8 mouse cellular contexts compared by ENCODE assay signal in the genomic region with DNA sequence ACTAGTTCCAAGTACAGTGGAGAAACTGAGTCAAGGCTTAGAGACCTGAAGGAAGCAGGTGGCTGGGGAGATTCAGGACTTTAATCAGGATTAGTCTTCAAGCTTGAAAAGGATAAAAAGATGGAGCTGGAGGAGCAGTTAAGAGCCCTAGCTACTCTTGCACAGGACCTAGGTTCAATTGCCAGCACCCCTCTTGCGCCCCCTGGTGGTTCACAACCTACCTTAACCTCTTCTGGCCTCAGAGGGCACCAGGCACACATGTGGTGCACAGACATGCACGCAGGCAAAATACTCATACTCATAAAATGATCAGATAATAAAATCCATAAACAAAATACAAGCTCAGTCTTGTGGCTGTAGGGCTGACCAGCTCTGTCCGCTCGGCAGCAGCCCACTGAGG. TPM values are rescaled to one million over a fixed set of nuclear protein-coding genes. Genes with fewer than 3 reads are reported as not detected.
DNase-seq lines count a peak whose midpoint lies in the region; ATAC-seq lines count a peak whose summit lies in the region.

No protein-coding gene starts in this region.

- peak; percentile 61 to 67 for ATAC-seq in hematopoietic stem cell, adult 5-6 weeks (replicated peaks in 1 of 2; ENCODE audit: insufficient read depth in 1 of 2, low FRiP score in 2 of 2, low TSS enrichment in 1 of 2, low read depth in 1 of 2, poor library complexity in 2 of 2, severe bottlenecking in 2 of 2)

- DNase-seq in left cerebral cortex, adult 18-20 months (ENCODE audit: low spot score in 2 of 2): peak; percentile 37 to 71
- no peak for DNase-seq in left cerebral cortex, adult 11 months (ENCODE audit: low spot score)
- DNase-seq in adrenal gland, adult 2 months: peak; percentile 70
- peak; percentile 74 for DNase-seq in embryo, embryonic 9.5 days (ENCODE audit: extremely low spot score)
- DNase-seq in left cerebral cortex, postnatal 4 days: peak; percentile 79
- DNase-seq in natural killer cell, adult 2 months (ENCODE audit: low spot score in 2 of 2): peak; percentile 69 to 79
- peak; percentile 40 to 84 for DNase-seq in thymus, postnatal 10 days (ENCODE audit: low spot score in 2 of 2)

- intact Hi-C loops in left cerebral cortex, postnatal 4 days (cut with DNase I): no loop called here

RNA-seq across cellular contexts. Expression of gene Psmd7, which starts 15.8 kb away (rescaled TPM):
- total RNA-seq in left cerebral cortex, adult 18-20 months (2021): 100 to 1,000 TPM; 109 to 110 TPM
- 100 to 1,000 TPM; 110 to 115 TPM for total RNA-seq in adrenal gland, adult 2 months (2021)
- 33.0 and 37.1 TPM in 2 replicates for polyA plus RNA-seq in adrenal gland, adult 2 months (2012; rRNA removed)
- 86.9 and 130 TPM in 2 replicates for total RNA-seq in hematopoietic stem cell, adult 5-6 weeks (2017)
- 100 to 1,000 TPM; 118 to 121 TPM for total RNA-seq in left cerebral cortex, postnatal 4 days (2021)
